Mouse (Mus musculus): ENCODE data around the gene Arhgap30. TPM values are rescaled to one million over a fixed set of nuclear protein-coding genes. Genes with fewer than 3 reads are reported as not detected.

The Arhgap30 gene
- total RNA-seq (2021) = 1 to 10 TPM; 1.8 to 2.0 TPM

- no peak for DNase-seq (ENCODE audit: extremely low spot score in 1 of 2, low spot score in 1 of 2)
Measured at GRCm38 (mm10) chr1:171388376-171389102, at the start of gene Arhgap30. TSS of gene Arhgap30 (plus strand) at chr1:171388954.

- no peak for DNase-seq (ENCODE audit: extremely low spot score in 1 of 2, low spot score in 1 of 2)
Measured at GRCm38 (mm10) chr1:171342262-171343207, 46.2 kb upstream of the Arhgap30 start.

GRCm38 (mm10) chr1:171343922-171344677 is 44.7 kb upstream of the Arhgap30 start:
- DNase-seq (ENCODE audit: extremely low spot score in 1 of 2, low spot score in 1 of 2) = no peak

GRCm38 (mm10) chr1:171344715-171345114 is 44.0 kb upstream of the Arhgap30 start:
- DNase-seq (ENCODE audit: extremely low spot score in 1 of 2, low spot score in 1 of 2) = no peak

GRCm38 (mm10) chr1:171345225-171346094 is 43.3 kb upstream of the Arhgap30 start, which contains the start of the genes Nit1 and Pfdn2:
TSS of gene Nit1 (minus strand) at chr1:171345646.
TSS of gene Pfdn2 (plus strand) at chr1:171345670.
- peak; percentile 81 to 86 for DNase-seq (ENCODE audit: extremely low spot score in 1 of 2, low spot score in 1 of 2)

GRCm38 (mm10) chr1:171346095-171346450 is 42.7 kb upstream of the Arhgap30 start:
- no peak for DNase-seq (ENCODE audit: extremely low spot score in 1 of 2, low spot score in 1 of 2)

GRCm38 (mm10) chr1:171348665-171349064 is 40.1 kb upstream of the Arhgap30 start:
- DNase-seq (ENCODE audit: extremely low spot score in 1 of 2, low spot score in 1 of 2) = no peak

- no peak for DNase-seq (ENCODE audit: extremely low spot score in 1 of 2, low spot score in 1 of 2)
Measured at GRCm38 (mm10) chr1:171349210-171349609, 39.5 kb upstream of the Arhgap30 start.

GRCm38 (mm10) chr1:171355812-171356340 is 32.9 kb upstream of the Arhgap30 start:
- no peak for DNase-seq (ENCODE audit: extremely low spot score in 1 of 2, low spot score in 1 of 2)

- DNase-seq (ENCODE audit: extremely low spot score in 1 of 2, low spot score in 1 of 2) = no peak
Measured at GRCm38 (mm10) chr1:171356814-171357213, 31.9 kb upstream of the Arhgap30 start.

- no peak for DNase-seq (ENCODE audit: extremely low spot score in 1 of 2, low spot score in 1 of 2)
Measured at GRCm38 (mm10) chr1:171358421-171358820, 30.3 kb upstream of the Arhgap30 start.

GRCm38 (mm10) chr1:171360253-171360652 is 28.5 kb upstream of the Arhgap30 start:
- DNase-seq (ENCODE audit: extremely low spot score in 1 of 2, low spot score in 1 of 2) = peak in 1 of 2 experiments; percentile 29

GRCm38 (mm10) chr1:171360656-171361055 is 28.1 kb upstream of the Arhgap30 start, which contains the start of gene Klhdc9:
TSS of gene Klhdc9 (minus strand) at chr1:171360798.
- peak; percentile 69 to 71 for DNase-seq (ENCODE audit: extremely low spot score in 1 of 2, low spot score in 1 of 2)

GRCm38 (mm10) chr1:171361106-171362103 is 27.3 kb upstream of the Arhgap30 start:
- DNase-seq (ENCODE audit: extremely low spot score in 1 of 2, low spot score in 1 of 2) = peak in 1 of 2 experiments; percentile 66

- no peak for DNase-seq (ENCODE audit: extremely low spot score in 1 of 2, low spot score in 1 of 2)
Measured at GRCm38 (mm10) chr1:171365934-171366333, 22.8 kb upstream of the Arhgap30 start.

GRCm38 (mm10) chr1:171369845-171370556 is 18.8 kb upstream of the Arhgap30 start, which contains the start of gene Nectin4:
TSS of gene Nectin4 (plus strand) at chr1:171370099.
- DNase-seq (ENCODE audit: extremely low spot score in 1 of 2, low spot score in 1 of 2) = no peak

GRCm38 (mm10) chr1:171372880-171373279 is 15.9 kb upstream of the Arhgap30 start:
- DNase-seq (ENCODE audit: extremely low spot score in 1 of 2, low spot score in 1 of 2) = no peak

Measured in layer of hippocampus, postnatal 25 days (tissue).